Comparison of ENCODE assay signal across 26 mouse cellular contexts in the genomic region with DNA sequence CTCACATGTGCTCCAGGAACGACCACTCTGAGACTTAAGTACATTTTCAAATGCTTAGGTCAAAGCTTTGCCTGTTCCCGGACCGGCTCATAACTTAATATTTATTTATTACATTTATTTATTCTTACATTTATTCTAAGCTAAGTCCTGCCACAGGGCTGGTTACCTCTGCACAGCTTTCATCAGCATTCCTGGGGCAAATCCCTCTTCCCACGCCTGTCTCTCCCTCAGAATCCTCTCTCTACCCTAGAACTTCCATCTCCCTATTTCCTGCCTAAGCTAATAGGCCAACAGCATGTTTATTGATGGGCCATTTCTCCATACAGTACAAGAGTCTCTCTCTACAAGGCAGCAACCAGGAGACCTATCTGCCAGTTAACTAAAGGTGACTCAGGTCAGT. TPM values are rescaled to one million over a fixed set of nuclear protein-coding genes. Genes with fewer than 3 reads are reported as not detected.
DNase-seq lines count a peak whose midpoint lies in the region; ATAC-seq and TF ChIP-seq lines count a peak whose summit lies in the region.
"Had no signal": no experiment of that assay in that cellular context is flagged by ENCODE, and none has a peak within 500 bp of the region (broad histone marks: within the 10 kb centered on the region; RNA-seq: fewer than 3 reads in every experiment).

No protein-coding gene starts in this region.

- H3K4me2 ChIP-seq in intestine, embryonic 14.5 days (ENCODE audit: low read length), result no peak overlapping the region
- no peak overlapping the region for H3K4me2 ChIP-seq in intestine, embryonic 16.5 days (ENCODE audit: low read depth, low read length)
- no peak overlapping the region for H3K4me2 ChIP-seq in midbrain, embryonic 11.5 days
- H3K4me2 ChIP-seq in midbrain, postnatal 0 days (ENCODE audit: low read depth, low read length, poor library complexity, severe bottlenecking), result no peak overlapping the region
- H3K4me2 ChIP-seq: embryonic facial prominence, embryonic 12.5 days; forebrain, embryonic 13.5 days; forebrain, embryonic 15.5 days had no signal

- DNase-seq in intestine, embryonic 14.5 days (ENCODE audit: low spot score), result peak; percentile 41
- DNase-seq in midbrain, embryonic 11.5 days (ENCODE audit: low spot score, missing footprints), result peak; percentile 70
- no peak for DNase-seq in midbrain, postnatal 0 days (ENCODE audit: low spot score)
- peak; percentile 71 for DNase-seq in gonadal fat pad, adult 2 months (ENCODE audit: low read depth)
- DNase-seq in cerebellum, postnatal 4 days (ENCODE audit: low spot score in 2 of 2), result no peak
- DNase-seq: adrenal gland, adult 2 months; adrenal gland, postnatal 10 days; adrenal gland, postnatal 25 days; cerebellum, adult 11 months; cerebellum, adult 18-20 months; cerebellum, adult 8-10 months; cerebellum, adult 9-11 months; cerebellum, postnatal 14 days; cerebellum, postnatal 36 days had no signal

- no peaks in the 10 kb centered on the region for H3K4me1 ChIP-seq in intestine, embryonic 14.5 days (replicated peaks; ENCODE audit: control insufficient read depth, insufficient read depth, low read length)
- H3K4me1 ChIP-seq in intestine, embryonic 16.5 days (ENCODE audit: control insufficient read depth, insufficient read depth, low read length), result no peaks in the 10 kb centered on the region
- H3K4me1 ChIP-seq in midbrain, embryonic 11.5 days (ENCODE audit: control insufficient read depth, insufficient read depth, low read length), result no peaks in the 10 kb centered on the region
- H3K4me1 ChIP-seq in midbrain, postnatal 0 days (ENCODE audit: insufficient read depth, low read length), result no peaks in the 10 kb centered on the region
- H3K4me1 ChIP-seq: embryonic facial prominence, embryonic 12.5 days had no signal

- no peak overlapping the region for H3K9ac ChIP-seq in intestine, embryonic 14.5 days (ENCODE audit: low read length)
- H3K9ac ChIP-seq in intestine, embryonic 16.5 days (ENCODE audit: low read depth, low read length), result no peak overlapping the region
- no peak overlapping the region for H3K9ac ChIP-seq in midbrain, embryonic 11.5 days (ENCODE audit: low read length)
- no peak overlapping the region for H3K9ac ChIP-seq in midbrain, postnatal 0 days (replicated peaks; ENCODE audit: low read length, poor library complexity, severe bottlenecking)
- H3K9ac ChIP-seq: embryonic facial prominence, embryonic 12.5 days; forebrain, embryonic 13.5 days; forebrain, embryonic 15.5 days had no signal

- peaks cover 28% of the 10 kb centered on the region for H3K27me3 ChIP-seq in intestine, embryonic 14.5 days (replicated peaks; ENCODE audit: control insufficient read depth, insufficient read depth, low read length)
- no peaks in the 10 kb centered on the region for H3K27me3 ChIP-seq in intestine, embryonic 16.5 days (replicated peaks; ENCODE audit: control insufficient read depth, insufficient read depth, low read length)
- peaks cover 23% of the 10 kb centered on the region for H3K27me3 ChIP-seq in midbrain, embryonic 11.5 days (ENCODE audit: control insufficient read depth, insufficient read depth, low read length)
- peaks cover 22% of the 10 kb centered on the region; the same call in 1 of the 2 replicates for H3K27me3 ChIP-seq in midbrain, postnatal 0 days (ENCODE audit: insufficient read depth, low read length)

- ATAC-seq in intestine, embryonic 14.5 days (replicated peaks; ENCODE audit: low FRiP score, low TSS enrichment, low read depth), result no peak
- ATAC-seq in intestine, embryonic 16.5 days, result no peak
- no peak for ATAC-seq in midbrain, embryonic 11.5 days (ENCODE audit: low FRiP score)
- no peak for ATAC-seq in midbrain, postnatal 0 days (ENCODE audit: low FRiP score)
- ATAC-seq: forebrain, embryonic 13.5 days; forebrain, embryonic 15.5 days had no signal

- H3K36me3 ChIP-seq in intestine, embryonic 14.5 days (ENCODE audit: control insufficient read depth, insufficient read depth, low read length), result no peaks in the 10 kb centered on the region
- H3K36me3 ChIP-seq in intestine, embryonic 16.5 days (ENCODE audit: control insufficient read depth, insufficient read depth, low read length), result no peaks in the 10 kb centered on the region
- no peaks in the 10 kb centered on the region for H3K36me3 ChIP-seq in midbrain, embryonic 11.5 days (ENCODE audit: control insufficient read depth, insufficient read depth, low read length)
- no peaks in the 10 kb centered on the region for H3K36me3 ChIP-seq in midbrain, postnatal 0 days (ENCODE audit: insufficient read depth, low read length)
- H3K36me3 ChIP-seq: embryonic facial prominence, embryonic 10.5 days; embryonic facial prominence, embryonic 12.5 days; forebrain, embryonic 15.5 days had no signal

- H3K27ac ChIP-seq in intestine, embryonic 14.5 days (ENCODE audit: low read depth), result no peak overlapping the region
- H3K27ac ChIP-seq in intestine, embryonic 16.5 days (ENCODE audit: low read length), result no peak overlapping the region
- H3K27ac ChIP-seq in midbrain, embryonic 11.5 days (ENCODE audit: low read depth, low read length), result no peak overlapping the region
- H3K27ac ChIP-seq in midbrain, postnatal 0 days (ENCODE audit: low read depth, low read length), result no peak overlapping the region
- H3K27ac ChIP-seq: embryonic facial prominence, embryonic 10.5 days; embryonic facial prominence, embryonic 12.5 days; forebrain, embryonic 13.5 days; forebrain, embryonic 15.5 days had no signal

- no peaks in the 10 kb centered on the region for H3K9me3 ChIP-seq in intestine, embryonic 14.5 days (ENCODE audit: control insufficient read depth, low read length)
- H3K9me3 ChIP-seq in intestine, embryonic 16.5 days (ENCODE audit: control insufficient read depth, low read length), result peaks cover 3% of the 10 kb centered on the region; the same call in 1 of the 2 replicates
- H3K9me3 ChIP-seq in midbrain, embryonic 11.5 days (ENCODE audit: control insufficient read depth, low read length), result no peaks in the 10 kb centered on the region; the same call in 1 of the 2 replicates
- no peaks in the 10 kb centered on the region for H3K9me3 ChIP-seq in midbrain, postnatal 0 days (ENCODE audit: low read length)
- H3K9me3 ChIP-seq: embryonic facial prominence, embryonic 10.5 days; embryonic facial prominence, embryonic 12.5 days had no signal

- H3K4me3 ChIP-seq in intestine, embryonic 14.5 days (ENCODE audit: low read depth, low read length), result no peak overlapping the region
- no peak overlapping the region for H3K4me3 ChIP-seq in intestine, embryonic 16.5 days (ENCODE audit: low read length)
- H3K4me3 ChIP-seq in midbrain, embryonic 11.5 days (ENCODE audit: low read depth, low read length), result no peak overlapping the region
- no peak overlapping the region for H3K4me3 ChIP-seq in midbrain, postnatal 0 days (ENCODE audit: low read depth, low read length)
- H3K4me3 ChIP-seq: embryonic facial prominence, embryonic 10.5 days; embryonic facial prominence, embryonic 12.5 days; forebrain, embryonic 13.5 days; forebrain, embryonic 15.5 days had no signal

- no peak for TF ChIP-seq CTCF in midbrain, postnatal 0 days (IDR thresholded peaks at IDR 0.05)

- WGBS in intestine, embryonic 14.5 days, result 71% methylated on average over 4 of the region's 4 CpGs
- WGBS in intestine, embryonic 16.5 days, result 78% methylated on average over 4 of the region's 4 CpGs
- WGBS in midbrain, embryonic 11.5 days, result 76% methylated on average over 4 of the region's 4 CpGs
- 81% methylated on average over 4 of the region's 4 CpGs for WGBS in midbrain, postnatal 0 days

RNA-seq across cellular contexts. Expression of a gene that starts 1.4 kb away (rescaled TPM):
- not detected in 2 replicates for polyA plus RNA-seq in intestine, embryonic 14.5 days (2014; fragmentation: Nextera tagmentation; extraction: Ambion mirVana)
- 0.21 and 0.28 TPM in 2 replicates for polyA plus RNA-seq in intestine, embryonic 16.5 days (2015; fragmentation: Nextera tagmentation; extraction: Ambion mirVana)
- polyA plus RNA-seq in midbrain, embryonic 11.5 days (2014; fragmentation: Nextera tagmentation; extraction: Ambion mirVana), result not detected in 2 replicates
- total RNA-seq in midbrain, postnatal 0 days (2014; rRNA removed), result 1.5 and 2.0 TPM in 2 replicates
- 0.77 and 1.1 TPM in 2 replicates for polyA plus RNA-seq in midbrain, postnatal 0 days (2015; fragmentation: Nextera tagmentation; extraction: Ambion mirVana)
- 0.26 and 0.74 TPM in 2 replicates for polyA plus RNA-seq in gonadal fat pad, adult 2 months (2012; rRNA removed)
- total RNA-seq: ES-E14, MEL had no signal
- polyA plus RNA-seq: C2C12; embryonic facial prominence, embryonic 10.5 days; embryonic facial prominence, embryonic 12.5 days; embryonic facial prominence, embryonic 14.5 days; forebrain, embryonic 11.5 days; forebrain, embryonic 13.5 days had no signal

RNA-seq across cellular contexts. Expression of a gene that starts 15.8 kb away (rescaled TPM):
- polyA plus RNA-seq in intestine, embryonic 14.5 days (2014; fragmentation: Nextera tagmentation; extraction: Ambion mirVana), result 0.55 and 0.68 TPM in 2 replicates
- 7.0 and 11.7 TPM in 2 replicates for polyA plus RNA-seq in intestine, embryonic 16.5 days (2015; fragmentation: Nextera tagmentation; extraction: Ambion mirVana)
- polyA plus RNA-seq in midbrain, embryonic 11.5 days (2014; fragmentation: Nextera tagmentation; extraction: Ambion mirVana), result 0.18 and 0.39 TPM in 2 replicates
- 0.77 and 3.4 TPM in 2 replicates for total RNA-seq in midbrain, postnatal 0 days (2014; rRNA removed)
- 0.99 and 2.0 TPM in 2 replicates for polyA plus RNA-seq in midbrain, postnatal 0 days (2015; fragmentation: Nextera tagmentation; extraction: Ambion mirVana)
- not detected in 2 replicates for polyA plus RNA-seq in gonadal fat pad, adult 2 months (2012; rRNA removed)
- total RNA-seq: adrenal gland, postnatal 25 days; MEL had no signal
- polyA plus RNA-seq: C2C12 had no signal

RNA-seq across cellular contexts. Expression of a gene that starts 29.0 kb away (rescaled TPM):
- not detected in 2 replicates for polyA plus RNA-seq in intestine, embryonic 14.5 days (2014; fragmentation: Nextera tagmentation; extraction: Ambion mirVana)
- not detected in 2 replicates for polyA plus RNA-seq in intestine, embryonic 16.5 days (2015; fragmentation: Nextera tagmentation; extraction: Ambion mirVana)
- not detected in 2 replicates for polyA plus RNA-seq in midbrain, embryonic 11.5 days (2014; fragmentation: Nextera tagmentation; extraction: Ambion mirVana)
- total RNA-seq in midbrain, postnatal 0 days (2014; rRNA removed), result not detected in 2 replicates
- polyA plus RNA-seq in midbrain, postnatal 0 days (2015; fragmentation: Nextera tagmentation; extraction: Ambion mirVana), result not detected in 2 replicates
- not detected in 2 replicates for polyA plus RNA-seq in gonadal fat pad, adult 2 months (2012; rRNA removed)
- total RNA-seq: adrenal gland, adult 2 months; adrenal gland, postnatal 10 days; adrenal gland, postnatal 25 days; adrenal gland, postnatal 4 days; ES-E14; MEL had no signal
- polyA plus RNA-seq: adrenal gland, adult 2 months; C2C12; cortical plate, adult 2 months; embryonic facial prominence, embryonic 10.5 days; embryonic facial prominence, embryonic 12.5 days; embryonic facial prominence, embryonic 14.5 days; forebrain, embryonic 11.5 days; forebrain, embryonic 13.5 days; forebrain, embryonic 15.5 days had no signal

RNA-seq across cellular contexts. Expression of a gene that starts 29.6 kb away (rescaled TPM):
- polyA plus RNA-seq in intestine, embryonic 14.5 days (2014; fragmentation: Nextera tagmentation; extraction: Ambion mirVana), result 2.2 and 2.5 TPM in 2 replicates
- polyA plus RNA-seq in intestine, embryonic 16.5 days (2015; fragmentation: Nextera tagmentation; extraction: Ambion mirVana), result 12.9 and 20.6 TPM in 2 replicates
- polyA plus RNA-seq in midbrain, embryonic 11.5 days (2014; fragmentation: Nextera tagmentation; extraction: Ambion mirVana), result 0.10 and 0.22 TPM in 2 replicates
- 0.33 and 1.7 TPM in 2 replicates for total RNA-seq in midbrain, postnatal 0 days (2014; rRNA removed)
- 0.84 and 1.3 TPM in 2 replicates for polyA plus RNA-seq in midbrain, postnatal 0 days (2015; fragmentation: Nextera tagmentation; extraction: Ambion mirVana)
- 2.4 and 2.7 TPM in 2 replicates for polyA plus RNA-seq in gonadal fat pad, adult 2 months (2012; rRNA removed)

RNA-seq across cellular contexts. Expression of a gene that starts 32.7 kb away (rescaled TPM):
- polyA plus RNA-seq in intestine, embryonic 14.5 days (2014; fragmentation: Nextera tagmentation; extraction: Ambion mirVana), result 1.5 and 2.2 TPM in 2 replicates
- 2.5 and 3.2 TPM in 2 replicates for polyA plus RNA-seq in intestine, embryonic 16.5 days (2015; fragmentation: Nextera tagmentation; extraction: Ambion mirVana)
- 1.2 and 1.6 TPM in 2 replicates for polyA plus RNA-seq in midbrain, embryonic 11.5 days (2014; fragmentation: Nextera tagmentation; extraction: Ambion mirVana)
- 4.7 and 5.8 TPM in 2 replicates for total RNA-seq in midbrain, postnatal 0 days (2014; rRNA removed)
- polyA plus RNA-seq in midbrain, postnatal 0 days (2015; fragmentation: Nextera tagmentation; extraction: Ambion mirVana), result 1.4 and 1.7 TPM in 2 replicates
- 4.8 and 5.0 TPM in 2 replicates for polyA plus RNA-seq in gonadal fat pad, adult 2 months (2012; rRNA removed)

Comparison
In these comparisons a context has a peak if more than half of its experiments do, and no peak if none do; other contexts are left out.
1. DNase-seq: peak in intestine, embryonic 14.5 days (single experiment), midbrain, embryonic 11.5 days (single experiment) and gonadal fat pad, adult 2 months (single experiment); none in midbrain, postnatal 0 days (single experiment) and cerebellum, postnatal 4 days (0 of 2).